Mouse (Mus musculus): ENCODE measurements at regions not wholly inside any gene's neighbourhood (a gene's known extent, or its start where the extent isn't known, plus 50 kb on each side); places are given as distances from the start of the nearest gene placed in this dataset.

DNA sequence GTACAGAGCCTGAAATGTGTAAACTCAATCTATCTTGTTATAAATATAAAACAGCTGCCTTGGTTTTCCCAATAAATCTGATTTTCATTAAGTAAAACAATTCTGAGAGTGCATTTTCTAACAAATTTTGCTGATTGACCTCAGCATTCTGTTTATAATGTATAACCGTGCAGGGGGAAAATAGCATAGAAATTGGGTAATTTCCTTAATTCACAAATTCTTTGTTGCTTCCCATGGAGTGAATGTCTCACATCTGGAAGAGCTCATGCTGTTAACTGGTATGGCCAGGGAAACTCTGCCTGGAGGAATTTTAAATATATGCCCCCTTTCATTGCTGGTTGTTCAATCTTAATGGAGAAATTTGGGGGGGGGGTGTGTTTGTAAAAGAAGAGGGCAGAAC is 317.4 kb upstream of the Thbs1 start:
- TF ChIP-seq CTCF (IDR thresholded peaks at IDR 0.05; ENCODE audit: low read depth) (no peak), EP300 (optimal IDR thresholded peaks at IDR 0.05) (no peak)

Measured in stomach, postnatal 0 days (tissue).